Mouse (Mus musculus) neutrophil, adult 83 days (primary cell): Measurements from ENCODE around the gene Crb2. TPM values are rescaled to one million over a fixed set of nuclear protein-coding genes. Genes with fewer than 3 reads are reported as not detected.

Experiments used
- total RNA-seq, 2 experiments: library from RNA; stranded (reverse); gene quantifications; one replicate each; pipeline ENCODE4 v1.2.4; 2023

The Crb2 gene
- not detected for total RNA-seq

GRCm38 (mm10) chr2:37776016-37776415 lies at the start of gene Crb2:
TSS of gene Crb2 (plus strand) at chr2:37776249.

Other genes with a start within 250 kb of the Crb2 start
- 10 to 100 TPM; 18.3 to 18.7 TPM for gene Strbp, start 72.4 kb upstream of the Crb2 start, total RNA-seq